ENCODE assay signal across 1 mouse cellular context in genomic region chr2:11226555-11226954, GRCm38 (mm10).
TF ChIP-seq lines count a peak whose summit lies in the region.

No protein-coding gene starts in this region.

TF ChIP-seq in MEL, 35 proteins besides CTCF, POLR2A, EP300 and RAD21 (continued from another document):
- TF ChIP-seq TAL1 (IDR thresholded peaks at IDR 0.05; ENCODE audit: low read length) (peak; percentile 96), RCOR1 (IDR thresholded peaks at IDR 0.05; ENCODE audit: low read depth, low read length) (peak; percentile 74)
